Mouse (Mus musculus) midbrain, postnatal 0 days (tissue): Measurements from ENCODE around the gene Myh9. TPM values are rescaled to one million over a fixed set of nuclear protein-coding genes. Genes with fewer than 3 reads are reported as not detected.

Source experiments
- ATAC-seq: fragments of 200-750 bp; cut with Nextera tagmentation; 2 replicates; pipeline ENCODE4 v1.8.0; 2017; ENCODE audit warnings: moderate number of reproducible peaks, mild to moderate bottlenecking, moderate TSS enrichment, moderate library complexity; ENCODE audit not compliant: low FRiP score
- DNase-seq: peaks from one replicate; pipeline ENCODE4 v3.0.0-alpha.2; 2015; ENCODE audit warnings: low spot score
- H3K27ac ChIP-seq: fragments of 300-500 bp; sonication (generic); 2 replicates; pipeline ENCODE4 v1.5.1; 2014; ENCODE audit warnings: low read depth, mild to moderate bottlenecking, low read length, mixed read lengths
- H3K27me3 ChIP-seq: fragments of 300-500 bp; sonication (generic); 2 replicates; pipeline ENCODE4 v1.6.1; 2014; ENCODE audit warnings: low read length, control low read depth, mixed read lengths; ENCODE audit not compliant: insufficient read depth
- H3K36me3 ChIP-seq: fragments of 300-500 bp; sonication (generic); 2 replicates; pipeline ENCODE4 v1.6.1; 2014; ENCODE audit warnings: low read length, control low read depth, mixed read lengths; ENCODE audit not compliant: insufficient read depth
- H3K4me1 ChIP-seq: fragments of 300-500 bp; sonication (generic); 2 replicates; pipeline ENCODE4 v1.6.1; 2014; ENCODE audit warnings: mild to moderate bottlenecking, control low read depth, antibody characterized with exemption, low read length, mixed read lengths; ENCODE audit not compliant: insufficient read depth
- H3K4me2 ChIP-seq: fragments of 300-500 bp; sonication (generic); 2 replicates; pipeline ENCODE4 v1.6.1; 2014; ENCODE audit warnings: low read depth, mild to moderate bottlenecking, low read length, mixed read lengths; ENCODE audit not compliant: poor library complexity, severe bottlenecking
- H3K4me3 ChIP-seq: fragments of 300-500 bp; sonication (generic); 2 replicates; pipeline ENCODE4 v1.5.1; 2014; ENCODE audit warnings: low read depth, mild to moderate bottlenecking, low read length, moderate library complexity
- H3K9ac ChIP-seq: fragments of 300-500 bp; sonication (generic); replicated peaks from 2 replicates; pipeline ENCODE4 v1.6.1; 2014; ENCODE audit warnings: mild to moderate bottlenecking, low read length, moderate library complexity, mixed read lengths; ENCODE audit not compliant: poor library complexity, severe bottlenecking
- H3K9me3 ChIP-seq: fragments of 300-500 bp; sonication (generic); 2 replicates; pipeline ENCODE4 v1.6.1; 2016; ENCODE audit warnings: low read length, control low read depth
- CTCF ChIP-seq: IDR thresholded peaks from 2 replicates; pipeline ENCODE4 v1.5.1; 2016; ENCODE audit warnings: antibody characterized with exemption, mild to moderate bottlenecking
- WGBS: fragments of 180-500 bp; shearing (Covaris S2); extraction: QIAGEN DNeasy Blood & Tissue Kit; methylation state at CpG from one replicate; pipeline ENCODE4 v1.1.7; 2014; 5-methylcytosine and 5-hydroxymethylcytosine counted together
- polyA plus RNA-seq: library from polyadenylated mRNA; unstranded; fragments of >200 nt; fragmentation: Nextera tagmentation; extraction: Ambion mirVana; gene quantifications from 2 replicates; pipeline ENCODE4 v1.2.1, GENCODE M21; 2015
- total RNA-seq: library from RNA; depleted of rRNA; stranded (reverse); fragments of >200 nt; gene quantifications from 2 replicates; pipeline ENCODE4 v1.2.3, GENCODE M21; 2014

Gene Myh9
- total and polyA plus RNA-seq, 2 experiments from 2014 or later, result 8.2 to 26.9 TPM

GRCm38 (mm10) chr15:77770942-77771341, 71.0 kb downstream of the Myh9 start:
- 96% methylated on average over 9 of the region's 9 CpGs for WGBS
- TF ChIP-seq CTCF, result no peak
- peaks cover 75% of the 10 kb centered on the region for H3K36me3 ChIP-seq
- ATAC-seq (no peak), DNase-seq (no peak)
- H3K4me1 ChIP-seq, result no peaks in the 10 kb centered on the region
- H3K27ac ChIP-seq, result no peak overlapping the region
- H3K4me3 ChIP-seq, result no peak overlapping the region
- no peaks in the 10 kb centered on the region for H3K27me3 ChIP-seq
- no peaks in the 10 kb centered on the region for H3K9me3 ChIP-seq
- no peak overlapping the region for H3K4me2 ChIP-seq
- no peak overlapping the region for H3K9ac ChIP-seq

GRCm38 (mm10) chr15:77770341-77770740, 71.6 kb downstream of the Myh9 start:
- Histone ChIP-seq H3K4me1 (no peaks in the 10 kb centered on the region), H3K27me3 (no peaks in the 10 kb centered on the region), H3K4me3 (no peak overlapping the region), H3K9ac (no peak overlapping the region), H3K4me2 (no peak overlapping the region), H3K27ac (no peak overlapping the region), H3K9me3 (no peaks in the 10 kb centered on the region), H3K36me3 (peaks cover 80% of the 10 kb centered on the region)
- DNase-seq (no peak), ATAC-seq (no peak)
- 96% methylated on average over 5 of the region's 5 CpGs for WGBS
- TF ChIP-seq CTCF, result no peak

GRCm38 (mm10) chr15:77766981-77767380, 75.0 kb downstream of the Myh9 start:
- 94% methylated on average over 11 of the region's 11 CpGs for WGBS
- H3K27me3 ChIP-seq, result no peaks in the 10 kb centered on the region
- no peak overlapping the region for H3K27ac ChIP-seq
- ATAC-seq (no peak), DNase-seq (no peak)
- H3K9me3 ChIP-seq, result no peaks in the 10 kb centered on the region
- H3K4me3 ChIP-seq, result no peak overlapping the region
- H3K4me1 ChIP-seq, result no peaks in the 10 kb centered on the region
- no peak for TF ChIP-seq CTCF
- peaks cover 91% of the 10 kb centered on the region for H3K36me3 ChIP-seq
- H3K4me2 ChIP-seq, result no peak overlapping the region
- H3K9ac ChIP-seq, result no peak overlapping the region

GRCm38 (mm10) chr15:77765484-77766093, 76.4 kb downstream of the Myh9 start:
- 94% methylated on average over 16 of the region's 16 CpGs for WGBS
- Histone ChIP-seq H3K27ac (no peak overlapping the region), H3K4me2 (no peak overlapping the region), H3K9ac (no peak overlapping the region), H3K4me1 (no peaks in the 10 kb centered on the region), H3K9me3 (no peaks in the 10 kb centered on the region), H3K27me3 (no peaks in the 10 kb centered on the region), H3K36me3 (peaks cover 84% of the 10 kb centered on the region), H3K4me3 (no peak overlapping the region)
- ATAC-seq, result no peak
- TF ChIP-seq CTCF, result no peak
- no peak for DNase-seq

- Histone ChIP-seq H3K4me2 (no peak overlapping the region), H3K27ac (no peak overlapping the region), H3K9ac (no peak overlapping the region), H3K9me3 (no peaks in the 10 kb centered on the region), H3K36me3 (peaks cover 75% of the 10 kb centered on the region), H3K4me3 (no peak overlapping the region), H3K27me3 (no peaks in the 10 kb centered on the region), H3K4me1 (no peaks in the 10 kb centered on the region)
- TF ChIP-seq CTCF, result no peak
- WGBS, result 82% methylated on average over 13 of the region's 13 CpGs
- no peak for ATAC-seq
- peak; percentile 14 for DNase-seq
Measured at GRCm38 (mm10) chr15:77764391-77765006, 77.5 kb downstream of the Myh9 start.

- H3K9ac ChIP-seq, result no peak overlapping the region
- no peaks in the 10 kb centered on the region for H3K4me1 ChIP-seq
- no peak overlapping the region for H3K4me3 ChIP-seq
- 91% methylated on average over 11 of the region's 11 CpGs for WGBS
- H3K9me3 ChIP-seq, result no peaks in the 10 kb centered on the region
- H3K36me3 ChIP-seq, result peaks cover 67% of the 10 kb centered on the region
- ATAC-seq (no peak), DNase-seq (no peak)
- TF ChIP-seq CTCF, result no peak
- H3K27ac ChIP-seq, result no peak overlapping the region
- no peaks in the 10 kb centered on the region for H3K27me3 ChIP-seq
- no peak overlapping the region for H3K4me2 ChIP-seq
Measured at GRCm38 (mm10) chr15:77763702-77764101, 78.3 kb downstream of the Myh9 start.
